ENCODE assay signal across 26 mouse cellular contexts in the genomic region with DNA sequence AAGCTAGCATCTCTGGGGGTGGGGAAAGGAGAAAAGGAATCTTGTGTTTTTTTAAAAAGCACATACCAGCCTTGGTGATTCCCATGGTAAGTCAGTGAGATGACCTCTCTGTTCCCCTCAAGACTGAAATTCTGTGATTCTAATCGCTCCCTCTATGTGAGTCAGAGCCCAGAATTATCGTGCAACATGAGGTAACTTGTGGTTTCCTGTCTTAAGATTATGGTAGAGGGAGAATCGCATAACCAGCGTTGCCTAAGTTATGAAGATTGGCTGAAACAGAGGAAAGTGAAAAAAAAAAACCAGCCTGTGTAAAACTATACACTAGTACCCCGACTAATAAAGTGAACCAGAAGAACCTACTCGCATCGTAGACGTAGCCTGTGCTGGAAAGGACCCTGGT. TPM values are rescaled to one million over a fixed set of nuclear protein-coding genes. Genes with fewer than 3 reads are reported as not detected.
A peak's percentile ranks its signal among the peaks of the same experiment; 100 is the strongest.
DNase-seq lines count a peak whose midpoint lies in the region; ATAC-seq lines count a peak whose summit lies in the region.
"Had no signal": no experiment of that assay in that cellular context is flagged by ENCODE, and none has a peak within 500 bp of the region (broad histone marks: within the 10 kb centered on the region; RNA-seq: fewer than 3 reads in every experiment).

No protein-coding gene starts in this region.

- DNase-seq in lung, postnatal 25 days (ENCODE audit: low spot score): peak; percentile 7
- no peak for DNase-seq in lung, postnatal 10 days
- peak; percentile 63 for DNase-seq in induced T-regulatory cell, adult 2 months (ENCODE audit: low read depth)
- DNase-seq in gastrocnemius, postnatal 14 days: no peak
- no peak for DNase-seq in left cerebral cortex, adult 18-20 months (ENCODE audit: low spot score in 2 of 2)
- no peak for DNase-seq in right cerebral cortex, postnatal 25 days
- DNase-seq in spleen, postnatal 14 days (ENCODE audit: low spot score in 2 of 2): no peak
- DNase-seq: gastrocnemius, postnatal 25 days; heart, postnatal 10 days; kidney, adult 11 months; kidney, postnatal 14 days; layer of hippocampus, adult 9-11 months; midbrain, embryonic 14.5 days; right cerebral cortex, adult 18-20 months; thymus, adult 18-20 months had no signal

- intact Hi-C loops in gastrocnemius, postnatal 14 days (cut with DNase I; ENCODE audit: low total_unique reads): no loop called here

- ATAC-seq in activated CD4-positive, CD25-positive, alpha-beta regulatory T cell, adult 4 months: peak; percentile 85

RNA-seq across cellular contexts. Expression of a gene that starts 47.5 kb away (rescaled TPM):
- polyA plus RNA-seq in activated CD4-positive, CD25-positive, alpha-beta regulatory T cell, adult 4 months (2017; shearing (Covaris generic)): 1 to 10 TPM; 1.1 to 1.7 TPM
- total RNA-seq in gastrocnemius, postnatal 14 days (2021): not detected
- total RNA-seq in left cerebral cortex, adult 18-20 months (2021): not detected
- total RNA-seq: gastrocnemius, postnatal 25 days; heart, postnatal 10 days had no signal

RNA-seq across cellular contexts. Expression of a gene that starts 59.2 kb away (rescaled TPM):
- polyA plus RNA-seq in activated CD4-positive, CD25-positive, alpha-beta regulatory T cell, adult 4 months (2017; shearing (Covaris generic)): under 1 TPM; 0.45 to 0.73 TPM
- not detected for total RNA-seq in gastrocnemius, postnatal 14 days (2021)
- not detected for total RNA-seq in left cerebral cortex, adult 18-20 months (2021)
- total RNA-seq: gastrocnemius, postnatal 25 days; heart, postnatal 10 days had no signal
- polyA plus RNA-seq: embryonic facial prominence, embryonic 13.5 days; forebrain, embryonic 11.5 days; frontal cortex, adult 2 months; heart, embryonic 10.5 days; hindbrain, embryonic 15.5 days; limb, embryonic 13.5 days; liver, embryonic 14.5 days; lung, embryonic 16.5 days; midbrain, embryonic 14.5 days; stomach, embryonic 14.5 days; urinary bladder, adult 2 months had no signal

Comparison
In these comparisons a context has a peak if more than half of its experiments do, and no peak if none do; other contexts are left out.
1. DNase-seq: peak in lung, postnatal 25 days (single experiment) and induced T-regulatory cell, adult 2 months (single experiment); none in lung, postnatal 10 days (single experiment), gastrocnemius, postnatal 14 days (single experiment), left cerebral cortex, adult 18-20 months (0 of 2), right cerebral cortex, postnatal 25 days (single experiment) and spleen, postnatal 14 days (0 of 2).